Mouse (Mus musculus) adrenal gland, postnatal 14 days (tissue): Measurements from ENCODE around the gene Tet1. TPM values are rescaled to one million over a fixed set of nuclear protein-coding genes. Genes with fewer than 3 reads are reported as not detected.

Source experiments
- DNase-seq: peaks from one replicate; pipeline ENCODE4 v3.0.0; 2021; ENCODE audit warnings: mixed read lengths
- total RNA-seq: library from RNA; stranded (reverse); gene quantifications from 2 replicates; pipeline ENCODE4 v1.2.3, GENCODE M21; 2021

Tet1 gene
- total RNA-seq, 1 experiment from 2014 or later = 7.2 TPM

DNA sequence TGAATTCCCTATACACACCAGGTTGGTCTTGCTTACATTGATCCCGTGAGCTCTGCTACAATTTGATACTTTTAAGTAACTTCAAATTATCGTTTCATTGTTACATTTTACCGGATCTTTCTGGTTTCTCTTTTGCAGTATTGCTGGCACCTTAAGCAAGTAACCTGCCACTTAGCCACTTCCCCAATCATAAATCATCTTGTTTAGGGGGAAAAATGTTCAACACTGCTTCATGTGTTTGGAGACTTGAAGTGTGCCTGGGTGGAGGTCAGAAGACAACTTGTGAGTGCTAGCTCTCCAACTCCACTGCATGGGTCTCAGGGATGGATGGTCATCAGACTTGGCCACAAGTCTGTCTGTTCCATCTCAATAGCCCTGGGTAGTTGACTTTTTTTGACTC lies 17.8 kb downstream of the Tet1 start:
- DNase-seq = no peak

GRCm38 (mm10) chr10:62886799-62887591 lies 21.8 kb downstream of the Tet1 start:
- DNase-seq = peak; percentile 69

DNA sequence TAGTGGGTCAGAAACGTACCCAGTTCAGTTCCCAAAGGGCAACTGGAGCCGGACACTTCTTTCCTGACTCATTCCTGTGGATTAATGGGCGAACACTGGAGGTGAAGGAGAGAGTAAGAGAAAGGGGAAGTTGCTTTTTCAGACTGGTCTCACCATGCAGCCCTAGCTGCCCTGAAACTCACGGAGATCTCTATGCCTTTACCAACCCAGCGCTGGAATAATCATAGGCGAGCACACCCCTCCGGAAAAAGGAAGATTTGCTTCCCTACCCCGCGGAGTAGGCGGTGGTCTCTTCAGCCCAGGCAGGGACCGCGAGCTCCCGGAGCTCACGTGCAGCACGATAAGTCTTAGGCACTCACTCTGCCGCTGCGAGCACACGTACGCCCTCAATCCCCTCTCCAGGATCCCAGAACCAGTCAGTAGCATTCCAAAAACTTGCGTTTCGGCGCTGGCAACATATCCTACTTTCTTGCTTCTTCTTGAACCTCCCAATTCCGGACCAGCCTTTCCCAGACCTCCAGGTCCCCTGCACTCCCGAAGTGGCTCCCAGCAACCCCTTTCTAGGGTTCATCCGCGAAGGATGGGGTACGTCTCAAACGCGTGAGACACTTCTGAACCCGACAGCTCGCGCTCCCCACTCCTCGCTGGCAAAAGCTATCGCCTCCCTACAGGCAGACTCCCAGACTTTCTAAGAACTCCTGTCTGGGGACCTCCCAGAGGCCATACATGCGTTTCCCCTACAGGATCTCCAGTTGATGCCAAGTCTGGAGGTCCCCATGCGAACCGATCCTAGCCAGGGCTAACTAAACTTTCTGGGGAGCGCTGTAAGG lies 22.6 kb downstream of the Tet1 start:
- peak; percentile 22 for DNase-seq

- DNase-seq = no peak
Observed at GRCm38 (mm10) chr10:62885460-62885859, 23.3 kb downstream of the Tet1 start.

DNA sequence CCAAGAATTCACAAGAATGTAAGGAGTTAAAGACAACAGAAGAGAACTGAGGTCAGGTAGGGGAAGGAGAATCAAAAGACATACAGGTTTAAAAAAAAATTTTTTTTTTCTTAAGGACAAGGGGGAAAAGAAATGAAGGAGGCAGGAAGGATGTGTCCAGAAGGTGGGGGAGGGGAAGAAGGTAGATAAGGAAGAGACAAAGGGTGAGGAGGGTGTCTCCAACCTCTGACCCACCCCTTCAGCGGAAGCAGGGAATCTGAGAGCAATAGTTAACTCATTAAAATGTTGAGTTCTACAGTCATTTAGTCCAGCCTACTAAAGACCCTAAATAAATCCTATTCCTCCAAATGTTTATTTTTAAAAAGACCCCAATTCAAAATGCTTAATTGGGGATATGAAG lies 24.3 kb downstream of the Tet1 start:
- no peak for DNase-seq

GRCm38 (mm10) chr10:62883933-62884372 lies 24.8 kb downstream of the Tet1 start:
- no peak for DNase-seq

DNA sequence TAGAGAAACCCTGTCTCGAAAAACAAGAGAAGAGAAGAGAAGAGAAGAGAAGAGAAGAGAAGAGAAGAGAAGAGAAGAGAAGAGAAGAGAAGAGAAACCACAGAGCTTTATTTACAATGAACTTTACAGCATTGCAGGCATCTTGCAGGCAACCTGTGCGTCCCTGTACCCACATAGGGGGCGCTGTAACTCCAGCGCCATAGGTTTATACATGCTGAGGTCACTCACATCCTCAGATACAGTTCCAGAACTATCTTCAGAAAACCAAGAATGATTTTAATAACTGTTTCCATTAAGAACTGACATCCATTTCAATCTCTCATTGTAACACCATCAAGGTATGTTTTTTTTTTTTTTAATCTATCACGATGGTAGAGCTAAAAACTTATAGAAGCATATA lies 27.6 kb downstream of the Tet1 start:
- DNase-seq = peak; percentile 35

DNA sequence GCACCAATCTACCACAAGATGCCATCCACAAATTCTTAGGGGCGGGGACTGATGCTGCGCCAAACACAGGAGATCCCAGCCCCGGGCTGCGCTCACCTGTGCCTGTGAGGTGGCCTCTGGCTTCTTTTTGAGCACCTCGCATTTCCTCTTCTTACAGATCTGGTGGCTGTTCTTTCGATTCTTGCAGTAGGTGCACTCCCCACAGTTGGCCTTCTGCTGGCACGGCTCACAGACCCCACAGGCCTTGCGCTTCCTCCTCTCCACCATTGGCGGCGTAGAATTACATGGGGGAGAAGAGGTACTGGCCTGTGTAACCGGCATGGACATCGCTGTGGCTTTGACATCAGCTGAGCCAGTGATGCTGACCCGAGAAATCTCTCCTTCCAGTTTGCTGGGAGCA lies 30.7 kb downstream of the Tet1 start:
- no peak for DNase-seq

GRCm38 (mm10) chr10:62875565-62875964 lies 33.2 kb downstream of the Tet1 start:
- DNase-seq = no peak

DNA sequence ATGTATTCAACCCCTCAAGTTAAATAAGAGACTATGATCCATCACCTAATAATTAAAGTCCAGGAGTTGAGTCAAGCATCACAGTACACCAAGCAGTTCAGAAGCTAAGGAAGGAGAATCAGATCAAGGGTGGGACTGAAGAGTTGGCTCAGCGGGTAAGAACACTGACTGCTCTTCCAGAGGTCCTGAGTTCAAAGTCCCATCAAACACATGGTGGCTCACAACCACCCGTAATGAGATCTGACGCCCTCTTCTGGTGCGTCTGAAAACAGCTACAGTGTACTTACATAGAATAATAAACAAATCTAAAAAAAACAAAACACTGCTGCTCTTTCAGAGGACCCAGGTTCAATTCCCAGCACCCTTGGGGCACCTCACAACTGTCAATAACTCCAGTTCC lies 34.0 kb downstream of the Tet1 start:
- no peak for DNase-seq

- peak; percentile 62 for DNase-seq
Observed at GRCm38 (mm10) chr10:62866035-62866791, 42.6 kb downstream of the Tet1 start.

DNA sequence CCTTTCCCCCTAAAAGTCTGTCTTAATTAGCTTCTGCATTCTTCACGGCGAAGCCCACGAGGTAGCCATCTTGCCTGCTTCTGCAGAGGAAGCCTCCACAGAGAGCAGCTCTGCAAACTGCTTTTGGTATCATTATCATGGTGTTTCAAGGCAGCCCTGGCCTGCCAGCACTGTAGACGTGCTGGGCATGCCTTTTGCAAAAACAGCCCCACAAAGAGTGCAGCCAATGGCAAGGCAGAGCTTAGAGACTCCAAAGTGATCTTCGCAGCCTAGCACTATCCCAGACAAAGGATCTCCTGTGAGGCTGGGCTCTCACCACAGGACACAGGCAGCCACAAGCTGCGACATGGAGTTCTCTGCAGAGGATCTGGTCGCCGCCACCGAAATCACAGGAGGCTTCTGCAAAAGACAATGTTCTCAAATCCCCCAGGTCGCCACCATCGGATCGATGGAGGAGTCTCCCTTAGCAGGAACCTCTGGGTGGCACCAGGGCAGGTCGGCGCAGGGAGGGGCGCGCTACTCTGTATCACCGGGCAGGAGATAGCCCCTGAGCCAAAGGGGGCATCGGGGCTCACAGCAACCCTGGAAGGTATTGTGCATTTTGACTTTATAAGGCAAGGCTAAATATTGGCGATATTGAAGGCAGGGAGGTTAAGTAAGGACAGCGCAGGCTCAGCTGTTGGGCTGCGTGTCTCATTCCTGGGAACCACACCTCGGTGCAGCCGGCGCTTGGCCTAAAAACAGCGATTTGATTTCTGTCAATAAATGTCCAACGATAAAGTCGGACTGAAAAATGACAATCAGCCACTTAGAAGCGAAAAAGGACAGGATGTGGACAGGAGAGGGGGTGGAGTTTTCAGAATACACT lies 43.4 kb downstream of the Tet1 start:
- DNase-seq = peak; percentile 82

DNA sequence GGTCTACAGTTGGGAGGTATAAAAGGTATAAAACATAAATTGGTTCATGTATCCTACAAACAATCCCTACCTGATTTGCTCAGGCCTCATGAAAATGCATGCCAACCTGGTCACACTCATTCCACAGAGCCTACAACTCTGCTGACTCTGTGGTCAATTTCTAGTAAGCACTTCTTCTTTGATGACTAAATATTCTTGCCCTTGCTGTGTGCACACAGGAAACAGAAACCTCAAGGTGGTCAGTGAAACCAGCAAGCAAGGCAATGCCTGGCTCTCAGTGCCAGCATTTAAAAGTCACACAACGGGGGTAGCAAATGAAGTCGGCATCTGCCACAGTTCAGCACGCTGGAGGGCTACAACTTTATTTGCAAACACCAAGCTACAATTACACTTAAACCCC lies 45.2 kb downstream of the Tet1 start:
- DNase-seq = no peak

GRCm38 (mm10) chr10:62862435-62862834 lies 46.4 kb downstream of the Tet1 start:
- no peak for DNase-seq

DNA sequence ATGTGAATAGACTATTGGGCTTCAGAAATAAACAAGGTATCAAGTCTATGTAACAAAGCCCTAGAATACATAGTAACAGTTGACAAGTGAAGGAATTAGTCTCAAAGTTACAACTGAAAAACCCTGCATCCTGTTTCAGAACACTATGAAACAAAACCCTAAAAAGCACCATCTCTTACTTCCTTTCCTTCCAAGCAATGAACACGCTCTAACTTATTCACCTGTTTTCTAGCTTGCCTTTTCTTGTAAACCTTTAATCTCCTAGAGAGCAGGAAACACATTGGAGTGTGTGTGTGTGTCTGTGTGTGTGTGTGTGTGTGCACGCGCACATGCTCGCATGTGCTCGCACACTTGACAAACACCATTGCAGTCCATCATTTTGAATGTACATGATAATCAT lies 49.8 kb downstream of the Tet1 start:
- no peak for DNase-seq

- DNase-seq = no peak
Observed at GRCm38 (mm10) chr10:62856690-62857290, 52.0 kb downstream of the Tet1 start.

DNA sequence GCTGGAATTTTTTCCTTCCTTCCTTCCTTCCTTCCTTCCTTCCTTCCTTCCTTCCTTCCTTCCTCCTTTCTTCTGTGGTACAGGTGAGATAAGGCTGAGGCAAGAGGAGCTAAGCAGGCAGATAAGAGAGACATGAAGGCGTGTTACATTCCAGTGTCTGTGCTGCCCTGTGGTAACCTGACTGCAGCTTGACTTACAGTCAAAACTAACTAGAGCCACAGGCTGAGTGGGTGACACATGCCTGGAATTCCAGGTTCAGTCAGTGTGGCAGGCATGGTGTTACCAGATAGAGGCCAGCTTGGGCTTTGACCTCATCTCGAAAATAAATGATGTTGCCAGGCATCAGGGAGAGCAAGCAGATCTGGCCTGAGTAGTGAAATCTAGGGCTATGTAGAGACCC lies 53.8 kb downstream of the Tet1 start:
- no peak for DNase-seq

- DNase-seq = no peak
Observed at GRCm38 (mm10) chr10:62854581-62854980, 54.2 kb downstream of the Tet1 start.

DNA sequence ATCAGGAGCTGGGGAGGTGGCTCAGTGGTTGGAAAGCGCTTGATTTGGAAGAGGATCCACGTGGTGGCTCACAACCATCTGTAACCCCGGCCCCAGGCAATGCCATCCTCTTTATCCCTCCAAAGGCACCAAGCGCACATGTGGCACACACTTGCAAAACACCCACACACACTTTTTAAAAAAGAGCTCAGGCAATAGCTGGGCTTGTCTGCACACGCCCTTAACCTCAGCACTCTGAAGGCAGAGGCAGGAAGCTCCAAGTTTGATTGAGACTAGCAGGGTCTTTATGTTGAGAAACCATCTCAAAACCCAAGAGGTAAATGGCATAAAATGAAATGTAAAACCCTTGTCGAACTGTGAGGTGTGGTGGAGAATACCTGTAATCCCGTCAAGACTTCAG lies 57.2 kb downstream of the Tet1 start:
- DNase-seq = no peak

DNA sequence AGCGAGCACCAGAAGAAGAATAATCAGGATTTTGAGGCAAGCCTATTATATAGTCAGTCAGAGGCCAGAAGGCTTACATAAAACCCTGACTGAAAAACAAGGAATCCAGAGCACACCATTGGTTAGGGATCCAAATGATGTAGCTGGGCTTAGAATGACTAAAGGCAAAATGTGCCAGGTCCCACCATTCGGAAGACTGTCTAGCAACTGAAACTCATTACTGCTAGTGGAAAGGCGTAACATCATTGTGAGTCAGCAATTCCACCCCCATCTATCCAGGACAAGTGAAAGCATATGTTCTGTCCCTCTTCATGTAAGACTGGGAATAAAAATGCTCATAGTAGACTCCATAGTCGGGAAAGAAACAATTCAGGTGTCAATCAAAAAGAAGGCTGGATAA lies 57.8 kb downstream of the Tet1 start:
- no peak for DNase-seq

GRCm38 (mm10) chr10:62848783-62849182 lies 60.0 kb downstream of the Tet1 start:
- DNase-seq = no peak
